9 mouse cellular contexts compared by ENCODE assay signal in the genomic region with DNA sequence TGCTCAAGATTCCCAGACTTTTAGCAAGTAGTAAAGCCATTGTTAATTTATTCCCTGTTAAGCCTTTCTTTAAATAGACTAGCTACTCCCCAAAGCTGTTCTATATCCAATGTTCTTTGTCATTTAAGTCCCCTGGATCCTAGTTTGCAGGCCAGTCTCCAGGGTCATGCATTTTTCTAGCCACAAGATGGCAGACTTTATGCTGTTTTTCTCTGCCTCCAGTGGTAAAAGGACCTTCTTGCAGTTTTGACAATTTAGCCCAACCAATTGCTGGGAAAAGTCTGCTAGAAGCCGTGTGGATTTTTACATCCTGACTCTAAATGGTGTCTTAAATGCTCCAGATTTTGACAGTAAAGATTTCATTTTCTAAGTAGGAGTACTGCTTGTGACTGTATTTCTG.
DNase-seq lines count a peak whose midpoint lies in the region; ATAC-seq and TF ChIP-seq lines count a peak whose summit lies in the region.
"Had no signal": no experiment of that assay in that cellular context is flagged by ENCODE, and none has a peak within 500 bp of the region (broad histone marks: within the 10 kb centered on the region; RNA-seq: fewer than 3 reads in every experiment).

No protein-coding gene starts in this region.

- no peaks in the 10 kb centered on the region for H3K27me3 ChIP-seq in forebrain, postnatal 0 days (ENCODE audit: insufficient read depth, low read length)
- H3K27me3 ChIP-seq in intestine, embryonic 15.5 days (replicated peaks) = no peaks in the 10 kb centered on the region
- no peaks in the 10 kb centered on the region for H3K27me3 ChIP-seq in midbrain, embryonic 15.5 days (replicated peaks)
- H3K27me3 ChIP-seq: limb, embryonic 15.5 days had no signal

- H3K9ac ChIP-seq in forebrain, postnatal 0 days = no peak overlapping the region
- H3K9ac ChIP-seq in intestine, embryonic 15.5 days = no peak overlapping the region
- H3K9ac ChIP-seq in midbrain, embryonic 15.5 days = no peak overlapping the region
- H3K9ac ChIP-seq: limb, embryonic 15.5 days had no signal

- no peaks in the 10 kb centered on the region for H3K36me3 ChIP-seq in forebrain, postnatal 0 days (ENCODE audit: insufficient read depth)
- H3K36me3 ChIP-seq in intestine, embryonic 15.5 days = no peaks in the 10 kb centered on the region
- no peaks in the 10 kb centered on the region for H3K36me3 ChIP-seq in midbrain, embryonic 15.5 days (replicated peaks)
- H3K36me3 ChIP-seq: limb, embryonic 15.5 days had no signal

- intact Hi-C loops in left cerebral cortex, adult 2 months (cut with DNase I) = loop anchor here (2.0 to 10.0 kb wide), 4 partner anchors 349 to 942 kb away; partner anchors contain the start of gene Ptprk

- 6% methylated on average over 1 of the region's 1 CpGs for WGBS in forebrain, postnatal 0 days
- 7% methylated on average over 1 of the region's 1 CpGs for WGBS in intestine, embryonic 15.5 days
- 4% methylated on average over 1 of the region's 1 CpGs for WGBS in midbrain, embryonic 15.5 days

- no peaks in the 10 kb centered on the region for H3K4me1 ChIP-seq in forebrain, postnatal 0 days (ENCODE audit: insufficient read depth)
- H3K4me1 ChIP-seq in intestine, embryonic 15.5 days (replicated peaks) = no peaks in the 10 kb centered on the region
- peaks cover 9% of the 10 kb centered on the region for H3K4me1 ChIP-seq in midbrain, embryonic 15.5 days

- peak overlapping the region; percentile 54; the same call in 1 of the 2 replicates for H3K27ac ChIP-seq in forebrain, postnatal 0 days (ENCODE audit: low read depth, low read length)
- no peak overlapping the region for H3K27ac ChIP-seq in intestine, embryonic 15.5 days
- H3K27ac ChIP-seq in left cerebral cortex, adult 2 months = peak overlapping the region; percentile 72; the same call in 1 of the 2 replicates
- no peak overlapping the region for H3K27ac ChIP-seq in midbrain, embryonic 15.5 days
- H3K27ac ChIP-seq: limb, embryonic 15.5 days had no signal

- no peaks in the 10 kb centered on the region for H3K9me3 ChIP-seq in forebrain, postnatal 0 days (ENCODE audit: low read length)
- no peaks in the 10 kb centered on the region for H3K9me3 ChIP-seq in intestine, embryonic 15.5 days
- no peaks in the 10 kb centered on the region for H3K9me3 ChIP-seq in midbrain, embryonic 15.5 days
- H3K9me3 ChIP-seq: limb, embryonic 15.5 days had no signal

- TF ChIP-seq CTCF in forebrain, postnatal 0 days (IDR thresholded peaks at IDR 0.05; ENCODE audit: low read depth) = peak; percentile 92
- peak; percentile 84 for TF ChIP-seq CTCF in left cerebral cortex, adult 2 months (IDR thresholded peaks at IDR 0.05)

- 0 out of 2 replicates have a peak, but pooled peaks have one; percentile 49 for ATAC-seq in cerebellum, adult (ENCODE audit: insufficient number of reproducible peaks, low FRiP score, low TSS enrichment)
- peak; percentile 94 for ATAC-seq in forebrain, postnatal 0 days
- peak; percentile 76; the same call in 1 of the 2 replicates for ATAC-seq in intestine, embryonic 15.5 days
- ATAC-seq in midbrain, embryonic 15.5 days (replicated peaks) = peak; percentile 91

- H3K4me2 ChIP-seq in forebrain, postnatal 0 days (ENCODE audit: low read depth) = 0 out of 2 replicates have a peak overlapping the region, but pooled peaks have one; percentile 17
- no peak overlapping the region for H3K4me2 ChIP-seq in intestine, embryonic 15.5 days (replicated peaks)
- no peak overlapping the region for H3K4me2 ChIP-seq in midbrain, embryonic 15.5 days
- H3K4me2 ChIP-seq: limb, embryonic 15.5 days had no signal

- H3K4me3 ChIP-seq in forebrain, postnatal 0 days (ENCODE audit: low read depth, low read length) = no peak overlapping the region
- H3K4me3 ChIP-seq in intestine, embryonic 15.5 days (replicated peaks) = no peak overlapping the region
- H3K4me3 ChIP-seq in left cerebral cortex, adult 2 months = no peak overlapping the region
- H3K4me3 ChIP-seq in midbrain, embryonic 15.5 days = no peak overlapping the region
- H3K4me3 ChIP-seq: limb, embryonic 15.5 days had no signal

- no peak for DNase-seq in cerebellum, adult 11-12 months
- peak; percentile 3 for DNase-seq in cerebellum, adult 11 months
- peak; percentile 92 for DNase-seq in forebrain, postnatal 0 days
- DNase-seq in left cerebral cortex, adult 2 months (ENCODE audit: extremely low spot score in 1 of 2, low spot score in 2 of 2) = peak; percentile 70 to 74
- DNase-seq in testis, postnatal 14 days (ENCODE audit: low spot score) = peak; percentile 8

Comparison
In these comparisons a context has a peak if more than half of its experiments do, and no peak if none do; other contexts are left out.
1. H3K27ac ChIP-seq: peak in forebrain, postnatal 0 days (single experiment) and left cerebral cortex, adult 2 months (single experiment); none in intestine, embryonic 15.5 days (single experiment) and midbrain, embryonic 15.5 days (single experiment).
2. Peak in every context shown above with its lines, with median percentiles within 50 percentile points of each other: ATAC-seq.